Mouse (Mus musculus) ES-E14 (cell line): ENCODE measurements at regions not wholly inside any gene's neighbourhood (a gene's known extent, or its start where the extent isn't known, plus 50 kb on each side); places are given as distances from the start of the nearest gene placed in this dataset.

Source experiments
- CHD2 ChIP-seq: IDR thresholded peaks from 2 replicates; pipeline ENCODE4 v1.6.1; 2014; ENCODE audit warnings: mild to moderate bottlenecking, low read depth, low read length, inconsistent platforms
- HCFC1 ChIP-seq: IDR thresholded peaks from 2 replicates; pipeline ENCODE4 v1.6.1; 2012; ENCODE audit warnings: low read length, inconsistent platforms, borderline replicate concordance; ENCODE audit not compliant: insufficient read depth

- no peak for TF ChIP-seq CHD2
- TF ChIP-seq HCFC1 = no peak
Observed at GRCm38 (mm10) chr10:70837326-70837725, 181.6 kb upstream of the Phyhipl start.
